Mouse (Mus musculus): ENCODE measurements at regions not wholly inside any gene's neighbourhood (a gene's known extent, or its start where the extent isn't known, plus 50 kb on each side); places are given as distances from the start of the nearest gene placed in this dataset.

DNA sequence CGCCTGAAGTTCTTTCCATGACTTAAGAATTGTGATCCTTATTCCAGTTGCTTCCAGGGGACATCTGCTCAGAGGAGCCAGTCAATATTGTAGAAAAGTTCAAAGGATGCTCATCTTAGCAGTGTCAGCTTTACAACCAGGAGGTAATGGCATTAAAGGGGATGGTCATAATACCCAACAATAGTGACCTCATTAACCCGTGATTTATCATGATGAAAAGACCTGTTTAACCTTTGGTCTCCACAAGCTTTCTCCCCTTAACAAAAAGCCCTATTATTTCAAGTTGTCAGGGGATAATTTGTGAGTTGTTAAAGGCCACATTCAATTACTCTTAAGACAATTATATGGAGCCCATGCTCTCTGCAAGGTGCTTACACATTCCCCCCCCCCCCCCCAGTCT, 54.3 kb upstream of the Htatip2 start:
- Histone ChIP-seq H3K27me3 (replicated peaks; ENCODE audit: control insufficient read depth, insufficient read depth, low read length) (no peaks in the 10 kb centered on the region), H3K4me3 (ENCODE audit: low read depth, low read length) (no peak overlapping the region), H3K36me3 (ENCODE audit: control insufficient read depth, insufficient read depth, low read length) (no peaks in the 10 kb centered on the region), H3K4me2 (no peak overlapping the region), H3K9ac (ENCODE audit: low read depth, low read length) (no peak overlapping the region), H3K9me3 (ENCODE audit: control insufficient read depth, low read length) (no peaks in the 10 kb centered on the region), H3K4me1 (replicated peaks; ENCODE audit: control insufficient read depth, insufficient read depth, low read length) (no peaks in the 10 kb centered on the region), H3K27ac (ENCODE audit: low read depth, low read length) (no peak overlapping the region)
- no peak for DNase-seq (ENCODE audit: low spot score)
- WGBS, result 23% methylated on average over 2 of the region's 2 CpGs
- ATAC-seq (replicated peaks; ENCODE audit: low FRiP score), result no peak

DNA sequence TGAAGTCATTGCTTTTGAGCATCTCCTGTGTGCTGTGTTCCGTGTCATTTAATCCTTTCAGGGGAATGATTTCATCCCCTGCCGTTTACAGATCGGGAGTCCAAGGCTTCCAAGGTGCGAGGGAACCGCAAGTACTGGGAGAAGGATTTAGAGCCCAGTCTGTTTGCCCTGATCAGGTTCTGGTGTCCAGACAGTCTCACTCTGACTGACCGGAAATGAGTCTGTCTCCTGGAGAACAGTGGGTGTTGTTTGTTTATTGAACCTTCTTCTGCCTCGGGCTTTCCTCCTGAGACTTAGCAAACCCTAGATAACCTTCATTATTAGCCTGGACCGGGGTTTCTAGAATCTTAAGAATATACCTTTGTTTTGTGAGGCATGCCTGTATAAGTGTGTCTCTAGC, 58.2 kb upstream of the Htatip2 start:
- Histone ChIP-seq H3K36me3 (ENCODE audit: control insufficient read depth, insufficient read depth, low read length) (no peaks in the 10 kb centered on the region), H3K4me1 (replicated peaks; ENCODE audit: control insufficient read depth, insufficient read depth, low read length) (no peaks in the 10 kb centered on the region), H3K9ac (ENCODE audit: low read depth, low read length) (no peak overlapping the region), H3K27ac (ENCODE audit: low read depth, low read length) (no peak overlapping the region), H3K4me3 (ENCODE audit: low read depth, low read length) (no peak overlapping the region), H3K27me3 (replicated peaks; ENCODE audit: control insufficient read depth, insufficient read depth, low read length) (no peaks in the 10 kb centered on the region), H3K4me2 (no peak overlapping the region), H3K9me3 (ENCODE audit: control insufficient read depth, low read length) (no peaks in the 10 kb centered on the region)
- DNase-seq (ENCODE audit: low spot score), result no peak
- 62% methylated on average over 8 of the region's 8 CpGs for WGBS
- no peak for ATAC-seq (replicated peaks; ENCODE audit: low FRiP score)

DNA sequence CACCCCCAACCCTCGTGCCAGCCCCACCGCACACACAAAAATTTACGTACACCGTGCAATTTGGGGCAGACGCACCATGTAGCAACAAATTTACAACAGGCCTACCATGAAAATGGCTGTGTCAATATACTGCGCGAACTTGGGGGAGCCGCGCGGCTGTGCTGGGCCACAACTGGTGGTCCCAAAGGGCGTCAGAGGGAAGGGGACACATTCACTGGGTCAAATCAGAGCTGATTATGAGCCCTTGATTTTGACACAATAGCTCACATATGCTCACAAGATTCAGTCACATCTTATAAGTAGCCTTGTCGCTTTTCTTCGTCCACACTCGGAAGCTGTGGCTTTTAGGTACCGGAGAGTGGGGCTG, 58.9 kb upstream of the Htatip2 start:
- Histone ChIP-seq H3K4me3 (ENCODE audit: low read depth, low read length) (no peak overlapping the region), H3K4me2 (no peak overlapping the region), H3K9me3 (ENCODE audit: control insufficient read depth, low read length) (no peaks in the 10 kb centered on the region), H3K36me3 (ENCODE audit: control insufficient read depth, insufficient read depth, low read length) (no peaks in the 10 kb centered on the region), H3K4me1 (replicated peaks; ENCODE audit: control insufficient read depth, insufficient read depth, low read length) (no peaks in the 10 kb centered on the region), H3K9ac (ENCODE audit: low read depth, low read length) (no peak overlapping the region), H3K27ac (ENCODE audit: low read depth, low read length) (no peak overlapping the region), H3K27me3 (replicated peaks; ENCODE audit: control insufficient read depth, insufficient read depth, low read length) (no peaks in the 10 kb centered on the region)
- ATAC-seq (replicated peaks; ENCODE audit: low FRiP score) (no peak), DNase-seq (ENCODE audit: low spot score) (no peak)
- 90% methylated on average over 15 of the region's 15 CpGs for WGBS

DNA sequence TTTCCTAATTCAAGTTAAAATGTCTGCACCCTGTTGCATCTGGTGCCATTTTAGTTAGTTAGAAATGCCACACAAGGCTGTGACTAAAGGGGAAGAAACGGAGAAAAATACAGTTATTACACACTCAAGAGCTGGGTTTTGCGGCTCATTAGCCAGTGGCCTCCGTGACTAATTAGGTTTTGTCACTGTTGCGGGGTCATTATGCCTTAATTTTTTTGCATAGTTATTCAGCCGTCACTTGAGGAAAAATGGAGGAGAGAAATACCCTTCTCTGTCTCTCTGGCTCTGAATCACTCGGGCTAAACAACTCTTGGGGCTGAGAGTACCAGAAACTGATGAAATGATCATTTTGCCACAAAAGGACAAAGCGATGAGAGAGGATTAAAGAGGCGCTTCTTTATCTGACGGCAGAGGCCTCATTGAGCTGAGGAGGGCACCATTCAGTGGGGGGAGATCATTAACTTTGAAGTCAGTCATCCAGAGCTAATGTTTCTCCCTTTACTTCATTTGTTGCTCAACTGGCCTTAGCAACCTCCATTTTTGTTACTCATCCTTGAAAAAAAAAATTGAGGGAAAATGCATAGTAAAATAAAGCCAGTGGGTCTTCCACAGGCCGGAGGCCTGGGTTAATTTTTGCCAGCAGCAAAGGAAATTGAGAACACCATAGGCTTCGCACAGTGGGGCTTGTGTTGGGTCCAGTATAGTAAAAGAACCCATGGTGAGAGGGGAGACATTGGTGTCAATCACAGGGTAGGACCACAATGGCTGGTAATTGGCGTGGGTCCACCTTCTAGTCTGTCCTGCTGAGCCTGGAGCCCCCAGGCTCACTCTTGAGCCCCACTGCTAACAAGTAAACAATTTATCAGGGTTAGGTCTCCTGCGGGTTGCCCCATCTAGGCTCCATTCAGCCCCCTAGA, 59.5 kb upstream of the Htatip2 start:
- Histone ChIP-seq H3K27me3 (replicated peaks; ENCODE audit: control insufficient read depth, insufficient read depth, low read length) (no peaks in the 10 kb centered on the region), H3K9me3 (ENCODE audit: control insufficient read depth, low read length) (no peaks in the 10 kb centered on the region)
- no peak for DNase-seq (ENCODE audit: low spot score)

DNA sequence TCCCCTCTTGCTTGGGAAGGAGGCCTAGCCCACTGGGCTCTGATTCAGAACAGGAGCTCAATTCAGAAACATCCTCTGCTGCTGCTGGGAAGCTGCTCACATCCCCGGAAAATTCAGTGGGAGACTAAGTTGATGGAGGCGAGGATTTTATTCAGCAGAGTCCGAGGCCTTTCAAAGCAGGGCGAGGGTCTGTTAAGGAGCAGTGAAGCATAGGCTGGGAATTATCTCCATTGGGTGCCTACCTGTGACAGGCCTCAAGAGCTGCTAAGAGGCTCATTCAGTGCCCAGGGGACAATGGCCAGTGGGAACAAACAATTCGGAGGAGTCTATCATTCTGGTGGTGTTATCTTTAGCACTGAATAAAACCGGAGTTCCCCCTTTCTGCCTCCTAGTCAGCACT, 59.6 kb upstream of the Dbx1 start:
- no peak overlapping the region for H3K27ac ChIP-seq (ENCODE audit: low read depth, low read length)
- no peaks in the 10 kb centered on the region for H3K36me3 ChIP-seq (ENCODE audit: control insufficient read depth, insufficient read depth, low read length)
- ATAC-seq (replicated peaks; ENCODE audit: low FRiP score), result no peak
- H3K4me3 ChIP-seq (ENCODE audit: low read depth, low read length), result no peak overlapping the region
- no peak overlapping the region for H3K9ac ChIP-seq (ENCODE audit: low read depth, low read length)
- 45% methylated on average over 6 of the region's 6 CpGs for WGBS
- H3K27me3 ChIP-seq (replicated peaks; ENCODE audit: control insufficient read depth, insufficient read depth, low read length), result no peaks in the 10 kb centered on the region
- DNase-seq (ENCODE audit: low spot score), result no peak
- no peaks in the 10 kb centered on the region for H3K9me3 ChIP-seq (ENCODE audit: control insufficient read depth, low read length)
- H3K4me1 ChIP-seq (replicated peaks; ENCODE audit: control insufficient read depth, insufficient read depth, low read length), result no peaks in the 10 kb centered on the region
- H3K4me2 ChIP-seq, result no peak overlapping the region

More for the DNA sequence above, 59.5 kb upstream of the Htatip2 start:
- no peak for ATAC-seq (replicated peaks; ENCODE audit: low FRiP score)
- Histone ChIP-seq H3K4me3 (ENCODE audit: low read depth, low read length) (no peak overlapping the region), H3K27ac (ENCODE audit: low read depth, low read length) (no peak overlapping the region), H3K4me2 (no peak overlapping the region), H3K9ac (ENCODE audit: low read depth, low read length) (no peak overlapping the region), H3K4me1 (replicated peaks; ENCODE audit: control insufficient read depth, insufficient read depth, low read length) (no peaks in the 10 kb centered on the region), H3K36me3 (ENCODE audit: control insufficient read depth, insufficient read depth, low read length) (no peaks in the 10 kb centered on the region)
- WGBS, result 81% methylated on average over 13 of the region's 13 CpGs

DNA sequence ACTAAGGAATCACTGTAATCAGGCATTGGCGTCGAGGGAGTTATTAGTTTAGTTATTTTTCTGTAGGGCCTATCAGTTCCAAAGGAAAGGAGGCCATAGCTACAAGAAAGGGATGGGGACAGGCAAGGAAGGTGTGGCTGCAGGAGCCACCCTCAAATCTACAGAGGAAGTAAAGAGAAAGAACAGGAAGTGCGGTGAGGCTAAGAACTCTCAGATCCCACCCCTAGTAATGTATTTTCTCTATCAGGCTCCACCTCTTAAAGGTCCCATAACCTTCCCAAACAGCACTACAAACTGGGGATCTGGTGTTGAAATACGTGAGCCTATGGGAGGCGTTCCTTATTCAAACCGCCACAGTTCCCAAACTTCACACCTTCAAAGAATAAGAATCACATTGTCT, 52.9 kb upstream of the Dbx1 start:
- no peaks in the 10 kb centered on the region for H3K9me3 ChIP-seq (ENCODE audit: control insufficient read depth, low read length)
- no peak overlapping the region for H3K4me3 ChIP-seq (ENCODE audit: low read depth, low read length)
- H3K9ac ChIP-seq (ENCODE audit: low read depth, low read length), result no peak overlapping the region
- ATAC-seq (replicated peaks; ENCODE audit: low FRiP score), result no peak
- DNase-seq (ENCODE audit: low spot score), result no peak
- H3K4me1 ChIP-seq (replicated peaks; ENCODE audit: control insufficient read depth, insufficient read depth, low read length), result no peaks in the 10 kb centered on the region; the same call in 1 of the 2 replicates
- no peak overlapping the region for H3K27ac ChIP-seq (ENCODE audit: low read depth, low read length)
- 38% methylated on average over 6 of the region's 6 CpGs for WGBS
- no peaks in the 10 kb centered on the region for H3K36me3 ChIP-seq (ENCODE audit: control insufficient read depth, insufficient read depth, low read length)
- no peak overlapping the region for H3K4me2 ChIP-seq
- H3K27me3 ChIP-seq (replicated peaks; ENCODE audit: control insufficient read depth, insufficient read depth, low read length), result peaks cover 9% of the 10 kb centered on the region

DNA sequence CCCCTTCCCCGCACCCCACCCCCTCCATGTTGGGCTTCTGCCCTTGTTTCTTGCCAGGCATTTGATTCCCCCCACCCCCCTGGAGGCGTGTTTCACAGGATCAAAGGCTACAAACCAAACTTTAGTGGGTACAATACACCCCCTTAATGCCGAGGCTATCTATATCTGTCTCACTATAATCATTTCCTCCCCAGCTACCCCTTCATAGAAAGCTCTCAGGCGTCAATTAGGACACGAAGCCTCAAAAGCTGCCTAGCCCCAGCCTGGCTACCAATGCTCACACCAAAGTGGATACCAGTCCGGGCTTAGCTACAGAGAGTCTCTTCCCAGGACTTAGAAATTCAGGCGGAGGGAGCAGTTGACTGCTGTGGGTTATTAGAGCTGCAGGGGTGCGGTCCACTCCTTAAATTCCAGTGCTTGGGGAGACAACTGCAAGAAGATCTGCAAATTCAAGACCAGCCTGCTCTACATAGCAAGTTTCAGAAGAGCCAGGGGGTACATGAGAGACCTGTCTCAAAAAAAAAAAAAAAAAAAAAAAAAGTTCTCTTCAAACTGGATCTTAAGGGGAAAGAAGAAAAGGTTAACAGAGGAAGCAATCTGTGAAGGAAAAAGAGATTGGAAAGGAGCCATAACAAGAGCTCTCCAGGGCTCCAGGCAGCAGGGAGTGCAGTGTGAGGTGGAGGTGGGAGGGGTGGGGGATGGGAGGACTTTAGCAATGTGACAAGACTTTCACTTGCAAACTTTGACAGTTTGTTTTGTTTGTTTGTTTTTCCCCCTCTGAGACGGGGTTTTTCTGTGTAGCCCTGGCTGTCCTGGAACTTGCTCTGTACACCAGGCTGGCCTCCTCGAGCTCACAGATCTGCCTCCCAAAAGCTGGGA, 52.1 kb upstream of the Dbx1 start:
- peak overlapping the region; percentile 22 for H3K4me2 ChIP-seq
- H3K9me3 ChIP-seq (ENCODE audit: control insufficient read depth, low read length), result no peaks in the 10 kb centered on the region
- H3K9ac ChIP-seq (ENCODE audit: low read depth, low read length), result no peak overlapping the region
- DNase-seq (ENCODE audit: low spot score), result no peak
- no peak for ATAC-seq (replicated peaks; ENCODE audit: low FRiP score)
- no peak overlapping the region for H3K4me3 ChIP-seq (ENCODE audit: low read depth, low read length)
- 13% methylated on average over 10 of the region's 10 CpGs for WGBS
- no peaks in the 10 kb centered on the region; the same call in 1 of the 2 replicates for H3K4me1 ChIP-seq (replicated peaks; ENCODE audit: control insufficient read depth, insufficient read depth, low read length)
- no peak overlapping the region for H3K27ac ChIP-seq (ENCODE audit: low read depth, low read length)
- H3K27me3 ChIP-seq (replicated peaks; ENCODE audit: control insufficient read depth, insufficient read depth, low read length), result peaks cover 14% of the 10 kb centered on the region
- H3K36me3 ChIP-seq (ENCODE audit: control insufficient read depth, insufficient read depth, low read length), result no peaks in the 10 kb centered on the region

DNA sequence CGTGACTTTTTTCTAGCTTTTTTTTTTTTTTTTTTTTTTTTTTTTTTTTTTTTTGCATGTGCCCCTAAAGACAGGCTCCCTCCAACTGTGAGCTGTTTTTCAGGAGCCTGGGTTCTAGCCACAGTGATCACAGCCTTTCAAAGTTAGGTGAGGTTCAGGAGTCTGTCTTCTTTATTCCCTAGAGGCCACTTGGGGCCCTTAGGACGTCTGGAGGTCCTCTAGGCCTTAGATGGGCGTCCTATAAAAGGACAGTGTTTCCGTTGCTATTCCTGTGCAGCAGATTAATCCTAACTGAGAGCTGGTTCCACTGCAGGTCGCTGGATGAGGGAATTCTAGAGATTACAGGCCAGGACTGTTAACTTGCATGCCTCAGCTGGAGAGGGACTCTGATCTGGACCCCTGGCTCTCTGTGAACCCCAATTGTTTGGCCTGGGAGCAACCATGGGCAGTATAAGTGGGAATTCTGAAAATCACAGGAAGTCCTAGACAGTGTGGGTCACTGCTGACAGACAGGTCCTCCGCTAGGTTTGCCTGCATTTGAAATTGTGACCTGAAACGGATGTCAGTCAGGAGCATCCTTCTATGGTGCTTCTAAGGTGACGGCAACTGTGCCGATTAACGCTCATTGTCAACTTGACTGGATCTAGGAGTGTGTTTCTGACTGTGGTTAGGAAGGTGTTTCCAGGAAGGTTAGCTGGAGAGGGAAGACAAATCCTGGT, 51.2 kb upstream of the Dbx1 start:
- no peaks in the 10 kb centered on the region for H3K9me3 ChIP-seq (ENCODE audit: control insufficient read depth, low read length)
- no peak overlapping the region for H3K4me3 ChIP-seq (ENCODE audit: low read depth, low read length)
- no peak overlapping the region for H3K9ac ChIP-seq (ENCODE audit: low read depth, low read length)
- no peak overlapping the region for H3K27ac ChIP-seq (ENCODE audit: low read depth, low read length)
- H3K36me3 ChIP-seq (ENCODE audit: control insufficient read depth, insufficient read depth, low read length), result no peaks in the 10 kb centered on the region
- 32% methylated on average over 10 of the region's 10 CpGs for WGBS
- H3K4me1 ChIP-seq (replicated peaks; ENCODE audit: control insufficient read depth, insufficient read depth, low read length), result no peaks in the 10 kb centered on the region; the same call in 1 of the 2 replicates
- ATAC-seq (replicated peaks; ENCODE audit: low FRiP score), result no peak
- no peak for DNase-seq (ENCODE audit: low spot score)
- H3K4me2 ChIP-seq, result peak overlapping the region; percentile 22
- H3K27me3 ChIP-seq (replicated peaks; ENCODE audit: control insufficient read depth, insufficient read depth, low read length), result peaks cover 15% of the 10 kb centered on the region

Data from liver, embryonic 11.5 days (tissue).